Mouse (Mus musculus) Patski (cell line): ENCODE results near the gene Card10. TPM values are rescaled to one million over a fixed set of nuclear protein-coding genes. Genes with fewer than 3 reads are reported as not detected.

Experiments
- ATAC-seq: fragments of 100-300 bp; one replicate; pipeline ENCODE4 v1.8.0; 2021
- CTCF ChIA-PET: fragments of 350-600 bp; sonication (Branson Sonifier 250); formaldehyde crosslinking; loops from one replicate; lab custom pipeline; 2022; ENCODE audit warnings: inconsistent platforms; lab: Charles Lee
- POLR2A ChIA-PET: fragments of 350-600 bp; sonication (Branson Sonifier 250); formaldehyde crosslinking; loops from one replicate; lab custom pipeline; 2022; ENCODE audit warnings: antibody characterized with exemption, inconsistent platforms; lab: Charles Lee
- DNase-seq: peaks from one replicate; pipeline ENCODE4 v3.0.0-alpha.2; 2011; ENCODE audit warnings: low read depth, low spot score
- H3K27me3 ChIP-seq: fragments of 371-371 bp; one replicate; pipeline ENCODE4 v1.5.1; 2021
- CTCF ChIP-seq: fragments of 100-300 bp; IDR thresholded peaks from one replicate; pipeline ENCODE4 v1.5.1; 2021
- in situ Hi-C: fragments of 300-500 bp; cut with MboI; formaldehyde crosslinking; loops from 3 replicates; pipeline ENCODE4 v1.11.1; 2018; ENCODE audit warnings: low pct_unique_long_range_greater_than_20kb, mixed read lengths
- polyA plus RNA-seq: library from polyadenylated mRNA; unstranded; gene quantifications from one replicate; pipeline ENCODE4 v1.2.3, GENCODE M21; 2021

Gene Card10
- polyA plus RNA-seq, 1 experiment from 2014 or later: 22.6 TPM

DNA sequence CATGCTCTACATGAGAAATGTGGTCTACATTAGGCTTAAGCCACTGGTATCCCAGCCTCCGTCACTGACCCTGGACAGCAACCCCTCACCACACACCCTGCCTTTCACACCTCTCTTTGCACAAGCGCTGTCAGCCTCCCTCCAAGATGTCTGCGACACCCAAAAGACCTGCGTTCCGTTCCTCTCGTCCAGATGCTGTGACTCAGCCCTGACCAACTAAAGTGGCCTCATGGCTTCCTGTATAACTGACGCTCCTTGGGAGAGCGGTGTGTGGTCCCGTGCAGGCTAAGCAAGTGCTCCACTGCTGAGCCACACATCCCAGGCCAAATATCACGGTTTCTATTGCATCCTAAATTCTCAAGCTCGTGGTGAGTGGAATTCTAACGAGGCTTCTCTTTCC is 62.2 kb downstream of the Card10 start:
- ChIA-PET CTCF (no interaction called here), POLR2A (no interaction called here)
- TF ChIP-seq CTCF: no peak
- ATAC-seq (no peak), DNase-seq (no peak)
- in situ Hi-C loops: no loop called here
- H3K27me3 ChIP-seq: peaks cover 21% of the 10 kb centered on the region

GRCm38 (mm10) chr15:78737146-78737545 is 65.7 kb downstream of the Card10 start:
- in situ Hi-C loops: no loop called here
- peaks cover 33% of the 10 kb centered on the region for H3K27me3 ChIP-seq
- POLR2A ChIA-PET: no interaction called here
- ATAC-seq (no peak), DNase-seq (no peak)
- CTCF ChIA-PET: no interaction called here
- TF ChIP-seq CTCF: no peak

DNA sequence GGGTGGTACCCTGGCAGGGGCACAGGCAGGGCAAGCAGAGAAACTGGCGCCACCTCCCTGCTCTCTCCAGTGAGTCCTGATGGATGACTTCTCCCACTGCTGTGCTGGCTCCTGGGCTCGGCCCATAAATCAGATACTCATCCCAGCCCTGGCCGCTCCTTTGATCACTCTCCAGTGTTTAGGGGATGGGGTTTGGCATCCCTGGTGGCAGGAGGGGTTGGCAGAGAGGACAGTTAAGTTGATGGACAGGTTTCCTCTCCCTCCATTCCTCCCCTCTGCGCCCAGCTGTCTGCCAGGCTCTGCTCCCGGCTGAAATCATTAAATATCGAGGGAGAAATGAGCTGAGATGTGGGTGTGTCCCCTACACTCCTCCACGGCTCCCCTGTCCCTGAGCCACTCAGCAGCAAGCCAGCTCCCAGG is 66.2 kb downstream of the Card10 start:
- DNase-seq (no peak), ATAC-seq (no peak)
- H3K27me3 ChIP-seq: peaks cover 31% of the 10 kb centered on the region
- in situ Hi-C loops: no loop called here
- no peak for TF ChIP-seq CTCF
- ChIA-PET POLR2A (no interaction called here), CTCF (no interaction called here)

- H3K27me3 ChIP-seq: peaks cover 36% of the 10 kb centered on the region
- no peak for ATAC-seq
- TF ChIP-seq CTCF: no peak
- DNase-seq: no peak
- ChIA-PET CTCF (no interaction called here), POLR2A (no interaction called here)
- in situ Hi-C loops: no loop called here
These were observed 66.7 kb downstream of the Card10 start for GRCm38 (mm10) chr15:78736181-78736579.

DNA sequence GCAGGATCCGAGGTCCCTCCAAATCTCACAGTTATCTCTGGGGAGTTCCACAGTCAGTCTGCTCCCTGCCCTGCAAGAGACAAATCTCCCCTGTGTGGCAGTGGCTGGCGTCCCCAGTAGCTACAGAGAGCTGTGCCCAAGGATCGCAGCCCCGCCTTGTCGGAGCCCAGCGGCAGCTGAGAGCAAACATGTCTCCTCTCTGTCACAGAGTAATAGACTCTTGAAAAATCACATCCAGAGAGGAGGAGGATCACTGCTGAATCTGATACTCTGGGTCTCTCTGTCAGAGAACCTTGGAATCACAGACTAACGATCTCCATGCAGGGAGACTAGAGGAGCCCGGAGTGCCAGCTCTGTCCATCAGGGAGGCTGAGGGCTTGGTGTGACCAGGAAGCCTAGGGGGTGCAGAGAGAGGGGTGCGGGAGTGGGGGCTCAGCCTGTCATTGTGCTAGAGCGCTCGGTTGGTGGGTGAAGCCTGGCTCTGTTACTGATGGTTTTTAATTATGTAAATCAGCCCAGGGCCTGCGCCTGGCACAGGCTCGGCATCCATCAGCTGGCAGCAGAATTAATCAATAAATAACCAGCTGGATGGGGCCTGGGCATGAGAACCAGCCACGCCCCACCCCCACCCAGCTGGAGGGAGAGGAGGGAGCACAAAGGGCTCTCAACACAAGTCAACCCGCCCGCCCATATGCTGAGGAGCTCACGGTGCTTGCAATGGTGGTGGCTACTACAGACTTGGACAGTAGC is 67.2 kb downstream of the Card10 start:
- CTCF ChIA-PET: interaction anchor here (1.5 kb wide), 1 partner anchor 113 kb away, joined by 3 read pairs; no protein-coding TSS in a partner anchor
- in situ Hi-C loops: no loop called here
- no peak for TF ChIP-seq CTCF
- POLR2A ChIA-PET: no interaction called here
- ATAC-seq: no peak
- peaks cover 37% of the 10 kb centered on the region for H3K27me3 ChIP-seq
- no peak for DNase-seq

- no peak for ATAC-seq
- peaks cover 36% of the 10 kb centered on the region for H3K27me3 ChIP-seq
- in situ Hi-C loops: no loop called here
- TF ChIP-seq CTCF: no peak
- ChIA-PET CTCF (no interaction called here), POLR2A (no interaction called here)
- DNase-seq: no peak
These were observed 71.0 kb downstream of the Card10 start for GRCm38 (mm10) chr15:78731830-78732229.

GRCm38 (mm10) chr15:78730315-78731049 is 72.4 kb downstream of the Card10 start:
- POLR2A ChIA-PET: no interaction called here
- DNase-seq: no peak

GRCm38 (mm10) chr15:78726697-78727096 is 76.1 kb downstream of the Card10 start:
- DNase-seq (no peak), ATAC-seq (no peak)
- in situ Hi-C loops: no loop called here
- TF ChIP-seq CTCF: no peak
- ChIA-PET CTCF (no interaction called here), POLR2A (no interaction called here)
- H3K27me3 ChIP-seq: peaks cover 55% of the 10 kb centered on the region

More at GRCm38 (mm10) chr15:78730315-78731049, 72.4 kb downstream of the Card10 start:
- CTCF ChIA-PET: no interaction called here
- ATAC-seq: no peak
- in situ Hi-C loops: no loop called here
- TF ChIP-seq CTCF: no peak
- peaks cover 46% of the 10 kb centered on the region for H3K27me3 ChIP-seq

Other genes starting within 250 kb of the Card10 start
- gene Rac2, start 230.3 kb downstream of the Card10 start, polyA plus RNA-seq: not detected
- gene Cyth4, start 206.0 kb downstream of the Card10 start, polyA plus RNA-seq: 0.03 TPM
- 0.45 TPM for gene Elfn2, start 84.3 kb downstream of the Card10 start, polyA plus RNA-seq
- not detected for gene Mfng, start 29.6 kb downstream of the Card10 start, polyA plus RNA-seq
- 111 TPM for gene Cdc42ep1, start 39.6 kb upstream of the Card10 start, polyA plus RNA-seq
- gene Lgals2, start 52.5 kb upstream of the Card10 start, polyA plus RNA-seq: 0.90 TPM
- gene Gga1, start 74.1 kb upstream of the Card10 start, polyA plus RNA-seq: 60.7 TPM
- 0.14 TPM for gene Gm49510, start 96.6 kb upstream of the Card10 start, polyA plus RNA-seq
- 13.6 TPM for gene Sh3bp1, start 96.7 kb upstream of the Card10 start, polyA plus RNA-seq
- gene Pdxp, start 110.9 kb upstream of the Card10 start, polyA plus RNA-seq: 10.6 TPM
- 2,052 TPM for gene Lgals1, start 123.7 kb upstream of the Card10 start, polyA plus RNA-seq
- 46.7 TPM for gene Nol12, start 131.9 kb upstream of the Card10 start, polyA plus RNA-seq
- gene Triobp, start 144.7 kb upstream of the Card10 start, polyA plus RNA-seq: 135 TPM
- gene H1f0, start 225.4 kb upstream of the Card10 start, polyA plus RNA-seq: 95.5 TPM
- gene Galr3, start 238.8 kb upstream of the Card10 start, polyA plus RNA-seq: 0.12 TPM